Mouse (Mus musculus): Measurements from ENCODE around the gene Usp46. TPM values are rescaled to one million over a fixed set of nuclear protein-coding genes. Genes with fewer than 3 reads are reported as not detected.

Gene Usp46
- polyA plus RNA-seq, 1 experiment from 2014 or later: 60.0 TPM

GRCm38 (mm10) chr5:73955005-73955404 lies 113.2 kb downstream of the Usp46 start:
- ATAC-seq (replicated peaks; ENCODE audit: insufficient number of reproducible peaks, low FRiP score, low TSS enrichment, low read depth) (no peak), DNase-seq (ENCODE audit: low spot score) (no peak)
- Histone ChIP-seq H3K36me3 (replicated peaks; ENCODE audit: control insufficient read depth, insufficient read depth, low read depth, low read length) (no peaks in the 10 kb centered on the region), H3K4me3 (ENCODE audit: low read depth, low read length) (no peak overlapping the region), H3K4me1 (ENCODE audit: control insufficient read depth, insufficient read depth, low read length) (peaks cover 3% of the 10 kb centered on the region; the same call in 1 of the 2 replicates), H3K9ac (replicated peaks; ENCODE audit: low read length) (no peak overlapping the region), H3K9me3 (replicated peaks; ENCODE audit: control insufficient read depth, low read length) (no peaks in the 10 kb centered on the region), H3K4me2 (ENCODE audit: low read depth, low read length) (no peak overlapping the region), H3K27me3 (ENCODE audit: control insufficient read depth, insufficient read depth, low read length) (no peaks in the 10 kb centered on the region), H3K27ac (replicated peaks; ENCODE audit: low read depth, low read length) (no peak overlapping the region)
- WGBS: 95% methylated on average over 4 of the region's 4 CpGs

GRCm38 (mm10) chr5:73953066-73953614 lies 115.1 kb downstream of the Usp46 start:
- Histone ChIP-seq H3K4me2 (ENCODE audit: low read depth, low read length) (no peak overlapping the region), H3K4me1 (ENCODE audit: control insufficient read depth, insufficient read depth, low read length) (peaks cover 3% of the 10 kb centered on the region; the same call in 1 of the 2 replicates), H3K4me3 (ENCODE audit: low read depth, low read length) (no peak overlapping the region), H3K27me3 (ENCODE audit: control insufficient read depth, insufficient read depth, low read length) (no peaks in the 10 kb centered on the region), H3K36me3 (replicated peaks; ENCODE audit: control insufficient read depth, insufficient read depth, low read depth, low read length) (no peaks in the 10 kb centered on the region), H3K27ac (replicated peaks; ENCODE audit: low read depth, low read length) (no peak overlapping the region), H3K9ac (replicated peaks; ENCODE audit: low read length) (no peak overlapping the region), H3K9me3 (replicated peaks; ENCODE audit: control insufficient read depth, low read length) (no peaks in the 10 kb centered on the region)
- 85% methylated on average over 3 of the region's 3 CpGs for WGBS
- DNase-seq (ENCODE audit: low spot score): no peak
- no peak for ATAC-seq (replicated peaks; ENCODE audit: insufficient number of reproducible peaks, low FRiP score, low TSS enrichment, low read depth)

GRCm38 (mm10) chr5:73951649-73952000 lies 116.6 kb downstream of the Usp46 start:
- H3K36me3 ChIP-seq (replicated peaks; ENCODE audit: control insufficient read depth, insufficient read depth, low read depth, low read length): no peaks in the 10 kb centered on the region
- H3K27me3 ChIP-seq (ENCODE audit: control insufficient read depth, insufficient read depth, low read length): no peaks in the 10 kb centered on the region
- H3K9me3 ChIP-seq (replicated peaks; ENCODE audit: control insufficient read depth, low read length): no peaks in the 10 kb centered on the region
- H3K4me3 ChIP-seq (ENCODE audit: low read depth, low read length): no peak overlapping the region
- H3K27ac ChIP-seq (replicated peaks; ENCODE audit: low read depth, low read length): 0 out of 2 replicates have a peak overlapping the region, but pooled peaks have one; percentile 3
- ATAC-seq (replicated peaks; ENCODE audit: insufficient number of reproducible peaks, low FRiP score, low TSS enrichment, low read depth) (no peak), DNase-seq (ENCODE audit: low spot score) (no peak)
- no peak overlapping the region for H3K9ac ChIP-seq (replicated peaks; ENCODE audit: low read length)
- 72% methylated on average over 1 of the region's 1 CpGs for WGBS
- H3K4me2 ChIP-seq (ENCODE audit: low read depth, low read length): no peak overlapping the region
- H3K4me1 ChIP-seq (ENCODE audit: control insufficient read depth, insufficient read depth, low read length): peaks cover 3% of the 10 kb centered on the region; the same call in 1 of the 2 replicates

- ATAC-seq (replicated peaks; ENCODE audit: insufficient number of reproducible peaks, low FRiP score, low TSS enrichment, low read depth) (no peak), DNase-seq (ENCODE audit: low spot score) (peak; percentile 44)
- Histone ChIP-seq H3K27ac (replicated peaks; ENCODE audit: low read depth, low read length) (0 out of 2 replicates have a peak overlapping the region, but pooled peaks have one; percentile 3), H3K4me2 (ENCODE audit: low read depth, low read length) (no peak overlapping the region), H3K27me3 (ENCODE audit: control insufficient read depth, insufficient read depth, low read length) (no peaks in the 10 kb centered on the region), H3K9me3 (replicated peaks; ENCODE audit: control insufficient read depth, low read length) (no peaks in the 10 kb centered on the region), H3K9ac (replicated peaks; ENCODE audit: low read length) (0 out of 2 replicates have a peak overlapping the region, but pooled peaks have one; percentile 13), H3K4me1 (ENCODE audit: control insufficient read depth, insufficient read depth, low read length) (peaks cover 3% of the 10 kb centered on the region; the same call in 1 of the 2 replicates), H3K36me3 (replicated peaks; ENCODE audit: control insufficient read depth, insufficient read depth, low read depth, low read length) (no peaks in the 10 kb centered on the region), H3K4me3 (ENCODE audit: low read depth, low read length) (no peak overlapping the region)
- 31% methylated on average over 16 of the region's 16 CpGs for WGBS
Measured at GRCm38 (mm10) chr5:73950809-73951648, 117.2 kb downstream of the Usp46 start.

Other genes with a start within 250 kb of the Usp46 start
- gene Rasl11b, start 126.9 kb upstream of the Usp46 start, polyA plus RNA-seq (2014; fragmentation: Nextera tagmentation; extraction: Ambion mirVana): 82.8 and 83.8 TPM in 2 replicates

Data from embryonic facial prominence, embryonic 11.5 days (tissue).